Comparison of ENCODE assay signal across 8 mouse cellular contexts in genomic region chr10:58497320-58498284, GRCm38 (mm10). TPM values are rescaled to one million over a fixed set of nuclear protein-coding genes. Genes with fewer than 3 reads are reported as not detected.
DNase-seq lines count a peak whose midpoint lies in the region; ATAC-seq and TF ChIP-seq lines count a peak whose summit lies in the region.

Gene Ccdc138 (plus strand): TSS chr10:58497948.

- no peaks in the 10 kb centered on the region; the same call in 1 of the 2 replicates for H3K4me1 ChIP-seq in cortical plate, adult 2 months (ENCODE audit: control insufficient read depth, insufficient read depth, low read length)

- H3K27ac ChIP-seq in cortical plate, adult 2 months (ENCODE audit: insufficient read depth, low read length) = peak within 1 kb of the TSS; percentile 47; the same call in 1 of the 2 replicates

- peak; percentile 97 for ATAC-seq in activated CD4-positive, CD25-positive, alpha-beta regulatory T cell, adult 4 months
- peak; percentile 94 for ATAC-seq in megakaryocyte progenitor cell, adult 5-6 weeks (replicated peaks; ENCODE audit: poor library complexity)

- TF ChIP-seq CTCF in cortical plate, adult 2 months (IDR thresholded peaks at IDR 0.05; ENCODE audit: extremely low read depth, insufficient read depth, low read length) = no peak

- DNase-seq in gastrocnemius, postnatal 10 days = peak; percentile 91
- peak; percentile 97 for DNase-seq in induced T-regulatory cell, adult 2 months (ENCODE audit: low read depth)
- peak; percentile 75 to 90 for DNase-seq in left cerebral cortex, adult 9 months (ENCODE audit: low spot score in 2 of 2)
- DNase-seq in right cerebral cortex, postnatal 14 days = peak; percentile 88
- peak; percentile 94 to 95 for DNase-seq in urinary bladder, postnatal 36 days (ENCODE audit: low spot score in 2 of 2)

- peak within 1 kb of the TSS; percentile 64 for H3K4me3 ChIP-seq in cortical plate, adult 2 months (ENCODE audit: insufficient read depth, low read length)

- TF ChIP-seq POLR2A in cortical plate, adult 2 months (IDR thresholded peaks at IDR 0.05; ENCODE audit: extremely low read depth, insufficient read depth, low read length) = 0 out of 2 replicates have a peak, but pooled peaks have one; percentile 17

RNA-seq across cellular contexts. Expression of gene Ccdc138, which starts in this region (rescaled TPM):
- 1 to 10 TPM; 3.3 to 5.3 TPM for polyA plus RNA-seq in activated CD4-positive, CD25-positive, alpha-beta regulatory T cell, adult 4 months (2017; shearing (Covaris generic))
- 2.9 and 3.1 TPM in 2 replicates for polyA plus RNA-seq in cortical plate, adult 2 months (2012; rRNA removed)
- 1 to 10 TPM in 1 of 2 experiments, under 1 TPM in 1; 0.99 to 1.2 TPM for total RNA-seq in gastrocnemius, postnatal 10 days (2021)
- total RNA-seq in megakaryocyte progenitor cell, adult 5-6 weeks (2015) = 5.0 and 5.7 TPM in 2 replicates
- total RNA-seq in megakaryocyte progenitor cell, adult 5-6 weeks (2017) = 4.1 and 5.3 TPM in 2 replicates

Comparison
In these comparisons a context has a peak if more than half of its experiments do, and no peak if none do; other contexts are left out.
1. Peak in every context shown above with its lines: DNase-seq, ATAC-seq, H3K4me3 ChIP-seq and H3K27ac ChIP-seq.